Mouse (Mus musculus) liver, embryonic 12.5 days (tissue): ENCODE measurements around the gene Dnajb13. TPM values are rescaled to one million over a fixed set of nuclear protein-coding genes. Genes with fewer than 3 reads are reported as not detected.

ENCODE experiments used
- ATAC-seq: fragments of 200-750 bp; cut with Nextera tagmentation; 2 replicates; pipeline ENCODE4 v1.8.0; 2017; ENCODE audit warnings: moderate number of reproducible peaks, mild to moderate bottlenecking, moderate library complexity
- H3K27ac ChIP-seq: fragments of 300-500 bp; sonication (generic); 2 replicates; pipeline ENCODE4 v1.5.1; 2016; ENCODE audit warnings: mild to moderate bottlenecking
- H3K27me3 ChIP-seq: fragments of 300-500 bp; sonication (generic); replicated peaks from 2 replicates; pipeline ENCODE4 v1.6.1; 2016; ENCODE audit warnings: mild to moderate bottlenecking, moderate library complexity
- H3K36me3 ChIP-seq: fragments of 300-500 bp; sonication (generic); 2 replicates; pipeline ENCODE4 v1.6.1; 2016; ENCODE audit warnings: mild to moderate bottlenecking, moderate library complexity
- H3K4me1 ChIP-seq: fragments of 300-500 bp; sonication (generic); 2 replicates; pipeline ENCODE4 v1.6.1; 2016
- H3K4me2 ChIP-seq: fragments of 300-500 bp; sonication (generic); 2 replicates; pipeline ENCODE4 v1.6.1; 2016; ENCODE audit warnings: mild to moderate bottlenecking, moderate library complexity
- H3K4me3 ChIP-seq: fragments of 300-500 bp; sonication (generic); 2 replicates; pipeline ENCODE4 v1.5.1; 2016; ENCODE audit warnings: mild to moderate bottlenecking, moderate library complexity
- H3K9ac ChIP-seq: fragments of 300-500 bp; sonication (generic); 2 replicates; pipeline ENCODE4 v1.6.1; 2016; ENCODE audit warnings: mild to moderate bottlenecking, moderate library complexity
- H3K9me3 ChIP-seq: fragments of 300-500 bp; sonication (generic); replicated peaks from 2 replicates; pipeline ENCODE4 v1.6.1; 2016; ENCODE audit warnings: mild to moderate bottlenecking, moderate library complexity
- WGBS: fragments of 180-500 bp; shearing (Covaris S2); methylation state at CpG from one replicate; pipeline ENCODE4 v1.1.7; 2016; ENCODE audit not compliant: insufficient replicate concordance; 5-methylcytosine and 5-hydroxymethylcytosine counted together
- polyA plus RNA-seq: library from polyadenylated mRNA; unstranded; fragments of >200 nt; fragmentation: Nextera tagmentation; extraction: Ambion mirVana; gene quantifications from 2 replicates; pipeline ENCODE4 v1.2.1, GENCODE M21; 2016

Dnajb13 gene
- polyA plus RNA-seq, 1 experiment from 2014 or later, result 2.5 TPM

DNA sequence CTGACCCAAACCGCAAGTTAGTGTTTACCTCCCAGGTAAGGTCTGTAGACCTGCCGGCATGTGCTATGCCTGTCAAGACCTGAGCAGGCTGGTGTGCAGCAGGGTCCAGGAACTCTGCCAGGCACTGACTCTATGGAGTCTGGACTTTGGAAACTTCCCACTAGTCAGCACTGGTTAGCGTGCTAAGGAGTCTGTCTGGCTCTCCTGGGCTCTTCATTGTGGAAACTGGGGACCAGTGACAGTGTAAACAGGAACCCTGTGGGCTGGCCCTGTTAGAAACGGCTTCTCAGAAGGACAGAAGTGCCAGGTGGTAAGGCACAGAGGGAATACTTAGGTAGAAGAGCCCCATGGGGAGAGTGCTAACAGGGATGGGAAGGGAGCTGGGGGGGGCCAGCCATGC is 49.5 kb downstream of the Dnajb13 start:
- peaks cover 67% of the 10 kb centered on the region for H3K36me3 ChIP-seq
- H3K4me2 ChIP-seq, result peak overlapping the region; percentile 84
- peak overlapping the region; percentile 67 for H3K4me3 ChIP-seq
- H3K27me3 ChIP-seq, result no peaks in the 10 kb centered on the region
- no peaks in the 10 kb centered on the region for H3K9me3 ChIP-seq
- peak overlapping the region; percentile 90 for H3K9ac ChIP-seq
- H3K4me1 ChIP-seq, result peaks cover 96% of the 10 kb centered on the region
- H3K27ac ChIP-seq, result peak overlapping the region; percentile 100
- WGBS, result 67% methylated on average over 4 of the region's 4 CpGs
- ATAC-seq, result no peak

GRCm38 (mm10) chr7:100464248-100464647 is 50.5 kb downstream of the Dnajb13 start:
- Histone ChIP-seq H3K36me3 (peaks cover 68% of the 10 kb centered on the region), H3K4me3 (peak overlapping the region; percentile 67), H3K27ac (peak overlapping the region; percentile 100), H3K27me3 (no peaks in the 10 kb centered on the region), H3K9ac (peak overlapping the region; percentile 90), H3K4me1 (peaks cover 96% of the 10 kb centered on the region), H3K4me2 (peak overlapping the region; percentile 84), H3K9me3 (no peaks in the 10 kb centered on the region)
- no peak for ATAC-seq
- 91% methylated on average over 7 of the region's 7 CpGs for WGBS

GRCm38 (mm10) chr7:100463757-100464156 is 51.0 kb downstream of the Dnajb13 start:
- peak overlapping the region; percentile 67; the same call in 1 of the 2 replicates for H3K4me3 ChIP-seq
- ATAC-seq, result no peak

GRCm38 (mm10) chr7:100463194-100463593 is 51.6 kb downstream of the Dnajb13 start:
- Histone ChIP-seq H3K9me3 (no peaks in the 10 kb centered on the region), H3K4me3 (peak overlapping the region; percentile 29), H3K9ac (peak overlapping the region; percentile 90), H3K27ac (peak overlapping the region; percentile 100), H3K36me3 (peaks cover 65% of the 10 kb centered on the region), H3K27me3 (no peaks in the 10 kb centered on the region), H3K4me1 (peaks cover 96% of the 10 kb centered on the region), H3K4me2 (peak overlapping the region; percentile 84)
- peak; percentile 53 for ATAC-seq
- WGBS, result 22% methylated on average over 9 of the region's 9 CpGs

More at GRCm38 (mm10) chr7:100463757-100464156, 51.0 kb downstream of the Dnajb13 start:
- H3K4me1 ChIP-seq, result peaks cover 96% of the 10 kb centered on the region
- H3K9ac ChIP-seq, result peak overlapping the region; percentile 90
- peak overlapping the region; percentile 84 for H3K4me2 ChIP-seq
- peak overlapping the region; percentile 100 for H3K27ac ChIP-seq
- WGBS, result 73% methylated on average over 10 of the region's 10 CpGs
- H3K27me3 ChIP-seq, result no peaks in the 10 kb centered on the region
- H3K9me3 ChIP-seq, result no peaks in the 10 kb centered on the region
- H3K36me3 ChIP-seq, result peaks cover 68% of the 10 kb centered on the region

DNA sequence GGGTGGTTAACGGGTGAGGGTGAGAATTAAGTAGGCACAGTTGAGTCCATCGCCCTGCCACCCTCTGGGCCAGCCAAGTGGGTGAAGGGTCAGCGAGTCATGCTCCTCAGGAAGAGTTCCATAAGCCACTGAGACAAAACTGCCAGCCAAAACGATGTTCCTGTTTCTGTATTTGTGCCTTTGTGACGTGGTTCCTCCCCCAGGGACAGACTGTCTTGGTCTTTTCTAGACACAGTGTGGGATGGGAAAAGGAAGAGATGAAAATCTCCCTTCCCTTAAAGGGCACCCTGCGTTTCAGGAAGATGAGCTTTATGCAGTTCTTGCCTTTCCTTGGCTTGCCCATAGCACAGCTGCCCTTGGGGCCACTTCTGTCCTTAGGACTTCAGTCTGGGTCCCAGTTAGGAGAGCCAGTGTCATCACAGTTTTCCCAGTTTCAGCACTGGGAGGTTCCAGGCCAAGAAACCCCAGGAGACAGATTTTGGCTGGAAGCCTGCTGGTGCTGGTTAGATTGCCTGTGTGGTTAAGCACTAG is 53.1 kb downstream of the Dnajb13 start:
- WGBS, result 63% methylated on average over 6 of the region's 6 CpGs
- peaks cover 93% of the 10 kb centered on the region for H3K4me1 ChIP-seq
- peaks cover 73% of the 10 kb centered on the region for H3K36me3 ChIP-seq
- H3K4me3 ChIP-seq, result no peak overlapping the region
- peak overlapping the region; percentile 90 for H3K9ac ChIP-seq
- H3K4me2 ChIP-seq, result peak overlapping the region; percentile 84; the same call in 1 of the 2 replicates
- no peaks in the 10 kb centered on the region for H3K27me3 ChIP-seq
- H3K9me3 ChIP-seq, result no peaks in the 10 kb centered on the region
- peak overlapping the region; percentile 100 for H3K27ac ChIP-seq
- ATAC-seq, result no peak

GRCm38 (mm10) chr7:100459862-100460261 is 54.9 kb downstream of the Dnajb13 start:
- 87% methylated on average over 3 of the region's 3 CpGs for WGBS
- Histone ChIP-seq H3K36me3 (peaks cover 83% of the 10 kb centered on the region), H3K4me3 (no peak overlapping the region), H3K9ac (peak overlapping the region; percentile 7; the same call in 1 of the 2 replicates), H3K4me1 (peaks cover 75% of the 10 kb centered on the region), H3K4me2 (no peak overlapping the region), H3K27me3 (no peaks in the 10 kb centered on the region), H3K9me3 (no peaks in the 10 kb centered on the region), H3K27ac (peak overlapping the region; percentile 100)
- no peak for ATAC-seq

DNA sequence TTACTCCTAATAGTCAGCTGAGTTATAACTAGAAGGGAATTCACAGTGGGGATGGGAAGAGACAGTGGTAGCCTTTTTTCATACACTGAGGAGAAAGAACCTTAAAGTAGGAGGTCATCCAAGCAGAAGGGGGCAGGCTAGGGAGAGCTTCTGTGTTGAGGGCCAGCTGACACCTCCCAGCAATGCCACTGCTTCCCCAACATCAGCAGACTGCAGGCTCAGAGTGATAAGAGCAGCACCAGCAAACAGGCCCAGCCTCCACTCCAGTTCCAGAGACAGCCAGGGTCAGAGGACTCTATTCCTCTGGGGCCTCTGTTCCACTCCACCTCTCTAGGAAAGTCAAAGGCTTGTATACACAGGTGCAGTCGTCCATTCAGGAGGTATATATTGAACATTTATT is 56.6 kb downstream of the Dnajb13 start:
- H3K4me2 ChIP-seq, result peak overlapping the region; percentile 43
- 25% methylated on average over 1 of the region's 1 CpGs for WGBS
- peak; percentile 95 for ATAC-seq
- peaks cover 58% of the 10 kb centered on the region for H3K4me1 ChIP-seq
- peak overlapping the region; percentile 57 for H3K9ac ChIP-seq
- no peaks in the 10 kb centered on the region for H3K27me3 ChIP-seq
- H3K4me3 ChIP-seq, result no peak overlapping the region
- H3K9me3 ChIP-seq, result no peaks in the 10 kb centered on the region
- H3K27ac ChIP-seq, result peak overlapping the region; percentile 100
- H3K36me3 ChIP-seq, result peaks cover 83% of the 10 kb centered on the region

Other genes with a start within 250 kb of the Dnajb13 start
- 1.8 and 2.2 TPM in 2 replicates for gene P4ha3, start 229.4 kb downstream of the Dnajb13 start, polyA plus RNA-seq
- gene C2cd3, start 142.7 kb downstream of the Dnajb13 start, polyA plus RNA-seq, result 14.0 and 15.4 TPM in 2 replicates
- gene Ppme1, start 142.7 kb downstream of the Dnajb13 start, polyA plus RNA-seq, result 32.5 and 33.5 TPM in 2 replicates
- 0.10 TPM in 1 of 2 replicates, not detected in the other for gene Ucp3, start 42.0 kb downstream of the Dnajb13 start, polyA plus RNA-seq
- gene Ucp2, start 21.6 kb downstream of the Dnajb13 start, polyA plus RNA-seq, result 814 and 842 TPM in 2 replicates
- gene Coa4, start 22.1 kb upstream of the Dnajb13 start, polyA plus RNA-seq, result 15.1 and 18.1 TPM in 2 replicates
- gene Rab6a, start 92.5 kb upstream of the Dnajb13 start, polyA plus RNA-seq, result 60.7 and 62.0 TPM in 2 replicates
- 53.2 and 56.3 TPM in 2 replicates for gene Mrpl48, start 93.3 kb upstream of the Dnajb13 start, polyA plus RNA-seq
- gene Plekhb1, start 147.5 kb upstream of the Dnajb13 start, polyA plus RNA-seq, result 0.26 and 0.43 TPM in 2 replicates
- 7.1 and 8.9 TPM in 2 replicates for gene Fam168a, start 191.7 kb upstream of the Dnajb13 start, polyA plus RNA-seq